Mouse (Mus musculus): ENCODE data around the gene Lct. TPM values are rescaled to one million over a fixed set of nuclear protein-coding genes. Genes with fewer than 3 reads are reported as not detected.
"Not testable (repeated sequence)": the region's sequence is repeated elsewhere in the genome, so short reads cannot be mapped to it uniquely, and the experiment has no call there.

Lct gene
- polyA plus RNA-seq, 1 experiment from 2014 or later = 0.15 TPM

- peaks cover 95% of the 10 kb centered on the region for H3K36me3 ChIP-seq
- DNase-seq (ENCODE audit: low spot score) = no peak
- H3K27ac ChIP-seq = no peak overlapping the region
- H3K27me3 ChIP-seq (ENCODE audit: low read depth, poor library complexity, severe bottlenecking) = no peaks in the 10 kb centered on the region
- H3K9me3 ChIP-seq (replicated peaks) = no peaks in the 10 kb centered on the region
- WGBS = 98% methylated on average over 1 of the region's 1 CpGs
- H3K4me3 ChIP-seq = no peak overlapping the region
- H3K4me1 ChIP-seq = no peaks in the 10 kb centered on the region
Observed at GRCm38 (mm10) chr1:128330313-128330712, 2.2 kb upstream of the Lct start.

DNA sequence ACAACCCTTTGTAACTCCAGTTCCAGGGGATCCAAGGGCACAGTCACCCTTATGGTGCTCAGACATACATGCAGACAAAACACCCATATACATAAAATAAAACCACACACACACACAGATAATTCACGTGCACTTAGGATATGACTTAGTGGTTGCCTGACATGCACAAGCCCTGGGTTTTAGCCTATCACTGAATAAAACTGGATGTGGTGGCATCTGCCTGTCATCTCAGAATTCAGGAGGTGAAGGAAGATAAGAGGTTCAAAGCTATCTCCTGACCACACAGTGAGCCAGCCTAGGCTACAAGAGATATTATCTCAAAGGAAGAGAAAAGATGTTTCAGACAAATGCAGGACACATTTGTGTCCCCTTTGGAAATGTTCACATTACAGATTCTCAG lies 953 bp downstream of the Lct start:
- WGBS = 89% methylated on average over 1 of the region's 1 CpGs
- no peak for DNase-seq (ENCODE audit: low spot score)
- H3K36me3 ChIP-seq = peaks cover 83% of the 10 kb centered on the region
- no peak overlapping the region for H3K4me3 ChIP-seq
- no peaks in the 10 kb centered on the region for H3K27me3 ChIP-seq (ENCODE audit: low read depth, poor library complexity, severe bottlenecking)
- no peaks in the 10 kb centered on the region for H3K9me3 ChIP-seq (replicated peaks)
- H3K4me1 ChIP-seq = no peaks in the 10 kb centered on the region
- no peak overlapping the region for H3K27ac ChIP-seq

DNA sequence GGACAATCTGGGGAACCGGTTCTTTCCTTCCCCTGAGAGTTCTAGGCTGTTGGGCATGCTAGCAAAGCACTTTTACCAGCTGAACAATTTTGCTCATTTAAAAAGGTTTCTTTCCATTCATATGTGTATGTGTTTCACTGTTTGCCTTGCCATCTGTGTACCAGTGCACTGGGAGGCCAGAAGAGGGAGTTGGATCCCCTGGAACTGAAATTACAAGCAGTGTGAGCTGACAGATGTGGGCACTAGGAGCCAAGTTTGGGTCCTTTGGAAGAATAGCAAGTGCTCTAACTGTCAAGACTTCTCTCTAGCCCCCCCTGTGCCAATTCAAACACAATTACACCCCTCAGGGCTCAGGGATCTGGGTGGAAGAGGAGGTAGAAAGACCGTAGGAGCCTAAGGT lies 3.3 kb downstream of the Lct start:
- no peak overlapping the region for H3K27ac ChIP-seq
- no peak overlapping the region for H3K4me3 ChIP-seq
- 91% methylated on average over 2 of the region's 2 CpGs for WGBS
- H3K4me1 ChIP-seq = no peaks in the 10 kb centered on the region
- no peak for DNase-seq (ENCODE audit: low spot score)
- no peaks in the 10 kb centered on the region for H3K9me3 ChIP-seq (replicated peaks)
- peaks cover 59% of the 10 kb centered on the region for H3K36me3 ChIP-seq
- no peaks in the 10 kb centered on the region for H3K27me3 ChIP-seq (ENCODE audit: low read depth, poor library complexity, severe bottlenecking)

DNA sequence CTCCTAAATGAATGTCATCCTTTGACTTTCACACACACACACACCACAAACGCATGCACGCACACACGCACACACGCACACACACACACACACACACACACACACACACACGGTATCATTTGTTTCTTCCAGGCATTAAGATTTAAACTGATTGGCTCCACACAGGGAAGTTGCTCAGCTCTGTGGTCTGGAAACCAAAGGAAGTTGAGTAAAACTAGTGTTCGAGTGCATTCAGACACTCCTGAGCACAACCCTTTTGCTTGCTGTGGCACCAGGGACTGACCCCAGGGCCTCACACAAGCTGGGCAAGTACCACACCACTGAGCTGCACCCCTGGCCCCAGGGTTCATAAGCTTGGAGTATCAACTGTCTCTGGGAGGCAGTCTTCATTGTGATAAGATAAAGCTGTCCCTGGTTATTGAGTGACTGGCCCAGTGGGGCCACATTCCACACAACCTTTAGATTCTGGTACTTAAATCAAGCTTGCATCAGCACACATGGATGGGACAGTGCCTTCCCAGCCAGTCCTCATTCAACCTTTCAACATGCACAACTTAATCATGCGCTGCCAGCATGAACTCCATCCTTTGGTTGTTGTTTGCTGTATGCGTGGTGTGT lies 5.0 kb downstream of the Lct start:
- DNase-seq (ENCODE audit: low spot score) = no peak
- Histone ChIP-seq H3K27me3 (ENCODE audit: low read depth, poor library complexity, severe bottlenecking) (no peaks in the 10 kb centered on the region), H3K4me3 (no peak overlapping the region), H3K27ac (no peak overlapping the region), H3K4me1 (no peaks in the 10 kb centered on the region), H3K36me3 (peaks cover 42% of the 10 kb centered on the region), H3K9me3 (replicated peaks) (no peaks in the 10 kb centered on the region)
- 96% methylated on average over 8 of the region's 8 CpGs for WGBS

DNA sequence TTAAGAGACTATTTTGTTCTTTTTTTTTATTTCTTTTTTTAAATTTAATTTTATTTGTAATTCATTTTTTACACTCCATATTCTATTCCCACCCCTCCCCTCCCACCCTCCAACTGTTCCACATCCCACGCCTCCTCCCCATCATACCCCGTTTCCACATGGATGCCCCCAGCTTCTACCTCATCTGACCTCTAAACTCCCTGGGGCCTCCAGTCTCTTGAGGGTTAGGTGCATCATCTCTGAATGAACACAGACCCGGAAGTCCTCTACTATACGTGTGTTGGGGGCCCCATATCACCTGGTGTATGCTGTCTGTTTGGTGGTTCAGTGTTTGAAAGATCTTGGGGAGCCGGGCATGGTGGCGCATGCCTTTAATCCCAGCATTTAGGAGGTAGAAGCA lies 8.9 kb downstream of the Lct start:
- not testable (repeated sequence) for H3K27ac ChIP-seq; DNase-seq (ENCODE audit: low spot score); H3K36me3 ChIP-seq; H3K27me3 ChIP-seq (ENCODE audit: low read depth, poor library complexity, severe bottlenecking); H3K9me3 ChIP-seq (replicated peaks); H3K4me3 ChIP-seq; H3K4me1 ChIP-seq
- 90% methylated on average over 6 of the region's 6 CpGs for WGBS

GRCm38 (mm10) chr1:128314665-128315064 lies 13.5 kb downstream of the Lct start:
- 69% methylated on average over 4 of the region's 4 CpGs for WGBS
- Histone ChIP-seq H3K27ac (no peak overlapping the region), H3K36me3 (no peaks in the 10 kb centered on the region), H3K4me3 (no peak overlapping the region), H3K9me3 (replicated peaks) (no peaks in the 10 kb centered on the region), H3K27me3 (ENCODE audit: low read depth, poor library complexity, severe bottlenecking) (no peaks in the 10 kb centered on the region), H3K4me1 (no peaks in the 10 kb centered on the region)
- DNase-seq (ENCODE audit: low spot score) = no peak

- no peak for DNase-seq (ENCODE audit: low spot score)
- Histone ChIP-seq H3K27me3 (ENCODE audit: low read depth, poor library complexity, severe bottlenecking) (no peaks in the 10 kb centered on the region), H3K27ac (no peak overlapping the region), H3K4me3 (no peak overlapping the region), H3K9me3 (replicated peaks) (no peaks in the 10 kb centered on the region), H3K4me1 (no peaks in the 10 kb centered on the region), H3K36me3 (peaks cover 3% of the 10 kb centered on the region; the same call in 1 of the 2 replicates)
- WGBS = 75% methylated on average over 3 of the region's 3 CpGs
Observed at GRCm38 (mm10) chr1:128309043-128309442, 19.1 kb downstream of the Lct start.

DNA sequence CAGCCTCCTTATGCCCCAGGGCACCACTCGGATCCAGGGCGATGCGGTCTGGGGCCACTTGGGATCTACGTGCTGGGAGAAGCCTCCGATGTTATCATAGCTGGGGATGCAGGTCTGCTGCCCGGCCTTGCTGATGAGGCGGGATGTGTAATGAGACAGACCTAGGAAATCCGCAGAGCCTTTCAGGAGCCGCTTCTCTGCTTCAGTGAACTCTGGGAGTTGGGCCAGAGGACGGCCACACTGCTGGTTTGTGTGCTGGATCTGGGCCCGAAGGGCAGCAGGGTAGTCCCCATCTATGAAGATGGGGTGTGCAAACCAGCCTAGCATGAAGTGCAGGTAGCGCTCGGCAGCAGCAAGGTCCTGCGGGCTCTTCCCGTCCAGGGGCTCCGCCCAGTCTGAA lies 24.2 kb downstream of the Lct start:
- no peak overlapping the region for H3K4me3 ChIP-seq
- peaks cover 7% of the 10 kb centered on the region; the same call in 1 of the 2 replicates for H3K36me3 ChIP-seq
- no peaks in the 10 kb centered on the region for H3K27me3 ChIP-seq (ENCODE audit: low read depth, poor library complexity, severe bottlenecking)
- WGBS = 93% methylated on average over 16 of the region's 16 CpGs
- H3K27ac ChIP-seq = no peak overlapping the region
- no peaks in the 10 kb centered on the region for H3K4me1 ChIP-seq
- DNase-seq (ENCODE audit: low spot score) = no peak
- H3K9me3 ChIP-seq (replicated peaks) = no peaks in the 10 kb centered on the region

DNA sequence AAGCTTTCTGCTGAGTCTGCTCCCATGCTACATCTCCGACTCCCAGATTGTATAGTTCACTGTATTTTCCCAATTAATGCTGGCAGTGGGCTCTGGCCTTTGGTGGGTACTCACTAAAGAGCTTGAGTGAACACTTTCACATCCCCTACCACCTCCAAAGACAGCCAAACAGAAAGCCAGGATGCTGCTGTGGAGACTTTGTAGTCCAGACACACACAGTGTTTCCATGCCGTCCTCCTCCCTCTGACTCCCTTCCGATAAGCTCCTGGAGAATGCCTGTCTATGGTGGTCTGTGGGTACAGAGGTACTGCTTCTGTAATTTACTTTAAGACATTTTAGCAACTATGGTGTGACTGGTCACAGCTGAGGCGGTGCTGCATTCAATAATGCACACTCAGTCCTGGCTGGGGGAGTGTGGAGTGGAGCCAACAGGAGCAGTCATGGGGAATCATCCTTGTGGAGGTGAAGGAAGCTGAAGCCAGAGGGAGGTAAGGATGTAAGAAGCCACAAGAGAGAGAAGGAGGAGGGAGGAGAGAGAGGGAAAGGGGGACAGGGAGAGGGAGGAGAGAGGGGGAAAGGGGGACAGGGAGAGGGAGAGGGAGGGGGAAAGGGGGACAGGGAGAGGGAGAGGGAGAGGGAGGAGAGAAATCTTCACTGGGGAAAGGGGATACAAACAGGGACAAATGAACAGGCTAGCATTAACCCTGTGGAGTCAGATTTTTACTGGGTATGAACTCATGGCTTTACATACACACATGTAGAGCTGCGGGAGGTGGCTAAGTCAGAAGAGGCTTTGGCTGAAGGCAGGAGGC lies 32.2 kb downstream of the Lct start:
- H3K4me3 ChIP-seq = no peak overlapping the region
- H3K27me3 ChIP-seq (ENCODE audit: low read depth, poor library complexity, severe bottlenecking) = no peaks in the 10 kb centered on the region
- H3K4me1 ChIP-seq = peaks cover 5% of the 10 kb centered on the region; the same call in 1 of the 2 replicates
- WGBS = 84% methylated on average over 5 of the region's 5 CpGs
- H3K9me3 ChIP-seq (replicated peaks) = no peaks in the 10 kb centered on the region
- 0 out of 2 replicates have a peak, but pooled peaks cover 2% of the 10 kb centered on the region for H3K36me3 ChIP-seq
- H3K27ac ChIP-seq = no peak overlapping the region
- no peak for DNase-seq (ENCODE audit: low spot score)

DNA sequence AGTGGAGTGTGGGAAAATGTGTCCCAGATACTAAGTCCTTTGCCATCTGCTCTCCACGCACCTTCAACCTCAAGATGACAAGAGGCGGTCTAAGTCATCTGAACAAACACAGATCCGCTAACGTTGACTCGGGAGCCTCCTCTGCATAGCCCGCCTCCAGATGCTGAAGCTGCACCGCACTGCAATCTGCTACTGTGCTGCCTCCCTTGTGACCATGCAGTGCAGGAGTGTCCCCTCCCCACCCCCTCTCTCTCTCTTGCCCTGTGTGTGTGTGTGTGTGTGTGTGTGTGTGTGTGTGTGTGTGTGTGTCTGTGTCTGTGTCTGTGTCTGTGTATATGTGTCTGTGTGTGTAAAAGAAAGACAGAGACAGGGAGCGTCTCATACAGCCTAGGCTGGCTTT lies 32.8 kb downstream of the Lct start:
- H3K4me1 ChIP-seq = peaks cover 5% of the 10 kb centered on the region; the same call in 1 of the 2 replicates
- H3K27ac ChIP-seq = no peak overlapping the region
- H3K27me3 ChIP-seq (ENCODE audit: low read depth, poor library complexity, severe bottlenecking) = no peaks in the 10 kb centered on the region
- no peak for DNase-seq (ENCODE audit: low spot score)
- no peak overlapping the region for H3K4me3 ChIP-seq
- WGBS = 84% methylated on average over 8 of the region's 8 CpGs
- H3K9me3 ChIP-seq (replicated peaks) = no peaks in the 10 kb centered on the region
- H3K36me3 ChIP-seq = no peaks in the 10 kb centered on the region

- 88% methylated on average over 12 of the region's 12 CpGs for WGBS
- Histone ChIP-seq H3K9me3 (replicated peaks) (no peaks in the 10 kb centered on the region), H3K4me3 (no peak overlapping the region), H3K27me3 (ENCODE audit: low read depth, poor library complexity, severe bottlenecking) (no peaks in the 10 kb centered on the region), H3K27ac (no peak overlapping the region), H3K36me3 (no peaks in the 10 kb centered on the region), H3K4me1 (peaks cover 5% of the 10 kb centered on the region; the same call in 1 of the 2 replicates)
- DNase-seq (ENCODE audit: low spot score) = no peak
Observed at GRCm38 (mm10) chr1:128293524-128293923, 34.6 kb downstream of the Lct start.

- Histone ChIP-seq H3K4me3 (no peak overlapping the region), H3K27ac (no peak overlapping the region), H3K4me1 (no peaks in the 10 kb centered on the region), H3K9me3 (replicated peaks) (no peaks in the 10 kb centered on the region), H3K36me3 (no peaks in the 10 kb centered on the region), H3K27me3 (ENCODE audit: low read depth, poor library complexity, severe bottlenecking) (no peaks in the 10 kb centered on the region)
- no peak for DNase-seq (ENCODE audit: low spot score)
- WGBS = 94% methylated on average over 5 of the region's 5 CpGs
Observed at GRCm38 (mm10) chr1:128290295-128290694, 37.8 kb downstream of the Lct start.

DNA sequence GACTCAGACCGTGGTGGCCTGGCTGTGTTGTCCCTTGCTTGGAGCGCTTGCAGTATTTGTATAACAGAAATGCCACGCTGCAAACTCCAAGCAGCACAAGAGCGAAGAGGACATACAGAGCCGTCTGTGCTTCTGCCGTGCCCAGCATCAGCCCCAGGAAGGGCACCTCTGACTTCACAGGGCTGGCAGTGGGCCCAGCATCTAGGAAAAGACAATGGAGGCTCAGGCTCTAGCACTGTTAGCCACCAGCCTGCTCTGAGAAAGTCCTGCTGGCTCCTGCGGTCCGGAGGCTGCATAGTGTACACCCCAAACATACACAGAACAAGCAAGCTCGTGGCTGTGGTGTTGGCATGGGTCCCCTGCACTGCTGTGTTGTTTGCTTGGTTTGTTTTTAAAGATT lies 43.0 kb downstream of the Lct start:
- H3K4me3 ChIP-seq = no peak overlapping the region
- peaks cover 23% of the 10 kb centered on the region for H3K36me3 ChIP-seq
- no peaks in the 10 kb centered on the region for H3K4me1 ChIP-seq
- no peaks in the 10 kb centered on the region for H3K27me3 ChIP-seq (ENCODE audit: low read depth, poor library complexity, severe bottlenecking)
- no peak for DNase-seq (ENCODE audit: low spot score)
- H3K27ac ChIP-seq = no peak overlapping the region
- 89% methylated on average over 9 of the region's 9 CpGs for WGBS
- H3K9me3 ChIP-seq (replicated peaks) = no peaks in the 10 kb centered on the region

Data from limb, embryonic 10.5 days (tissue).